In the genomic region with DNA sequence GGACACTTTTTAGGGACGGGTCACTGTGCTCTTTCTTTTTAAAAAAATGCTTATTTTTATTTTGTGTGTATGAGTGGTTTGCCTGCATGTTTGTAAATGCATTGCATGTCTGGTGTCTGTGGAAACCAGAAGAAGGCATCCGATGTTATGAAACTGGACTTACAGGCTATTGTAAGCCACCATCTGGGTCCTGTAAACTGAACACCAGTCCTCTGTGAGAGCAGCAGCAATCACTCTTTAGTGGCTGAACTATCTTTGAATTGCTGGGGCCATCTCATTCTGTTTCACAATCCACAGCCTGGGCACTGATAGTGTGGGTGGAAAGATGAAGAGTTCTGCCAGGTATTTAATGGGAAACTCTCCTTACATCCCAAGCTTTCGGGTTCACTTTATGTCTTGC, we compare ENCODE assay signal across 40 mouse cellular contexts. TPM values are rescaled to one million over a fixed set of nuclear protein-coding genes. Genes with fewer than 3 reads are reported as not detected.
"Had no signal": no experiment of that assay in that cellular context is flagged by ENCODE, and none has a peak within 500 bp of the region (broad histone marks: within the 10 kb centered on the region; RNA-seq: fewer than 3 reads in every experiment).

No protein-coding gene starts in this region.

- H3K27me3 ChIP-seq: heart, embryonic 15.5 days; hindbrain, embryonic 13.5 days; hindbrain, embryonic 15.5 days; kidney, embryonic 15.5 days; limb, embryonic 13.5 days; limb, embryonic 15.5 days had no signal

- H3K9me3 ChIP-seq: heart, embryonic 15.5 days; hindbrain, embryonic 13.5 days; hindbrain, embryonic 15.5 days; kidney, embryonic 15.5 days; limb, embryonic 13.5 days; limb, embryonic 15.5 days had no signal

- H3K4me2 ChIP-seq: heart, embryonic 11.5 days; heart, embryonic 15.5 days; hindbrain, embryonic 13.5 days; hindbrain, embryonic 15.5 days; kidney, embryonic 15.5 days; limb, embryonic 13.5 days; limb, embryonic 15.5 days had no signal

- ATAC-seq: forebrain, postnatal 0 days; hindbrain, postnatal 0 days; intestine, embryonic 16.5 days had no signal

- H3K27ac ChIP-seq: heart, adult 2 months; heart, embryonic 15.5 days; hindbrain, embryonic 13.5 days; hindbrain, embryonic 15.5 days; hindbrain, postnatal 0 days; kidney, embryonic 15.5 days; kidney, postnatal 0 days; limb, embryonic 13.5 days; limb, embryonic 15.5 days had no signal

- DNase-seq: forebrain, postnatal 0 days; gastrocnemius, postnatal 14 days; gastrocnemius, postnatal 36 days; heart, adult 2 months; heart, postnatal 14 days; heart, postnatal 36 days; kidney, adult 11 months; kidney, adult 2 months; kidney, adult 9 months; kidney, postnatal 14 days; kidney, postnatal 36 days; layer of hippocampus, adult 9-11 months; layer of hippocampus, postnatal 36 days; left cerebral cortex, postnatal 4 days had no signal

- H3K9ac ChIP-seq: forebrain, postnatal 0 days; heart, embryonic 15.5 days; hindbrain, embryonic 13.5 days; hindbrain, embryonic 15.5 days; kidney, embryonic 15.5 days; limb, embryonic 13.5 days; limb, embryonic 15.5 days had no signal

- H3K4me3 ChIP-seq: heart, adult 2 months; heart, embryonic 15.5 days; hindbrain, embryonic 13.5 days; hindbrain, embryonic 15.5 days; kidney, embryonic 15.5 days; limb, embryonic 13.5 days; limb, embryonic 15.5 days had no signal

RNA-seq across cellular contexts. Expression of gene Lrrc43, which starts 50.7 kb away (rescaled TPM):
- total RNA-seq: gastrocnemius, adult 18-20 months; gastrocnemius, postnatal 14 days; gastrocnemius, postnatal 36 days; heart, adult 2 months; heart, postnatal 36 days; hematopoietic stem cell, adult 5-6 weeks; liver, adult 2 months had no signal
- polyA plus RNA-seq: heart, embryonic 11.5 days; heart, postnatal 0 days; intestine, embryonic 14.5 days; intestine, embryonic 16.5 days; kidney, adult 2 months; kidney, embryonic 15.5 days; kidney, postnatal 0 days; large intestine, adult 2 months; limb, embryonic 11.5 days; limb, embryonic 13.5 days; limb, embryonic 15.5 days; liver, adult 2 months had no signal

RNA-seq across cellular contexts. Expression of gene Il31, which starts 50.9 kb away (rescaled TPM):
- total RNA-seq: forebrain, postnatal 0 days; gastrocnemius, adult 18-20 months; gastrocnemius, postnatal 14 days; gastrocnemius, postnatal 36 days; heart, adult 2 months; heart, postnatal 14 days; heart, postnatal 36 days; hematopoietic stem cell, adult 5-6 weeks; hindbrain, postnatal 0 days; layer of hippocampus, adult 18-20 months; layer of hippocampus, adult 8-10 months; layer of hippocampus, postnatal 14 days; layer of hippocampus, postnatal 36 days; left cerebral cortex, adult 18-20 months; left cerebral cortex, adult 8-10 months; left cerebral cortex, postnatal 10 days; left cerebral cortex, postnatal 25 days; left cerebral cortex, postnatal 4 days; liver, adult 2 months had no signal
- polyA plus RNA-seq: forebrain, postnatal 0 days; gonadal fat pad, adult 2 months; heart, adult 2 months; heart, embryonic 11.5 days; heart, embryonic 15.5 days; heart, postnatal 0 days; hindbrain, embryonic 11.5 days; hindbrain, embryonic 13.5 days; hindbrain, embryonic 15.5 days; hindbrain, postnatal 0 days; intestine, embryonic 14.5 days; intestine, embryonic 16.5 days; kidney, adult 2 months; kidney, embryonic 15.5 days; kidney, postnatal 0 days; large intestine, adult 2 months; limb, embryonic 11.5 days; limb, embryonic 13.5 days; limb, embryonic 15.5 days; liver, adult 2 months had no signal
